Mouse (Mus musculus): ENCODE measurements around the gene Igsf3.
A peak's percentile ranks its signal among the peaks of the same experiment; 100 is the strongest.

- TF ChIP-seq ZC3H11A (IDR thresholded peaks at IDR 0.05; ENCODE audit: borderline replicate concordance, low read depth, low read length), result peak; percentile 39; the same call in 1 of the 2 replicates
- no peak for TF ChIP-seq HCFC1 (IDR thresholded peaks at IDR 0.05; ENCODE audit: borderline replicate concordance, insufficient read depth, low read length)
- TF ChIP-seq MAFK (IDR thresholded peaks at IDR 0.05; ENCODE audit: insufficient read depth, low read depth, low read length), result no peak
These were observed 4.4 kb upstream of the Igsf3 start for GRCm38 (mm10) chr3:101372345-101372980.

All from ES-E14 (cell line).